Mouse (Mus musculus): ENCODE data around the gene Olfr633. TPM values are rescaled to one million over a fixed set of nuclear protein-coding genes. Genes with fewer than 3 reads are reported as not detected.

The Olfr633 gene
- polyA plus RNA-seq (2014; fragmentation: Illumina TruSeq; extraction: RNeasy Lipid Tissue Mini Kit (QIAGEN cat#74804); ENCODE audit: low read depth, low replicate concordance), result not detected

GRCm38 (mm10) chr7:103944137-103944536 lies at the start of gene Olfr633:
Gene Olfr633 (plus strand): TSS chr7:103944437.

GRCm38 (mm10) chr7:103903187-103903586 lies 41.0 kb upstream of the Olfr633 start, which contains the start of gene Olfr65:
Gene Olfr65 (plus strand): TSS chr7:103903487.

GRCm38 (mm10) chr7:103928525-103928924 lies 15.7 kb upstream of the Olfr633 start, which contains the start of gene Olfr631:
Gene Olfr631 (plus strand): TSS chr7:103928825.

GRCm38 (mm10) chr7:103934264-103934663 lies 10.0 kb upstream of the Olfr633 start, which contains the start of gene Olfr632:
Gene Olfr632 (plus strand): TSS chr7:103934347.

GRCm38 (mm10) chr7:103970852-103971251 lies 26.6 kb downstream of the Olfr633 start, which contains the start of gene Olfr635:
Gene Olfr635 (plus strand): TSS chr7:103971152.

GRCm38 (mm10) chr7:103998446-103998845 lies 54.2 kb downstream of the Olfr633 start, which contains the start of gene Olfr638:
Gene Olfr638 (plus strand): TSS chr7:103998746.

Other genes with a start within 250 kb of the Olfr633 start
- gene Olfr243, start 229.8 kb upstream of the Olfr633 start, polyA plus RNA-seq (2014; fragmentation: Illumina TruSeq; extraction: RNeasy Lipid Tissue Mini Kit (QIAGEN cat#74804); ENCODE audit: low read depth, low replicate concordance), result not detected
- not detected for gene Olfr628, start 214.1 kb upstream of the Olfr633 start, polyA plus RNA-seq (2014; fragmentation: Illumina TruSeq; extraction: RNeasy Lipid Tissue Mini Kit (QIAGEN cat#74804); ENCODE audit: low read depth, low replicate concordance)
- not detected for gene Olfr629, start 199.5 kb upstream of the Olfr633 start, polyA plus RNA-seq (2014; fragmentation: Illumina TruSeq; extraction: RNeasy Lipid Tissue Mini Kit (QIAGEN cat#74804); ENCODE audit: low read depth, low replicate concordance)
- not detected for gene Olfr630, start 187.1 kb upstream of the Olfr633 start, polyA plus RNA-seq (2014; fragmentation: Illumina TruSeq; extraction: RNeasy Lipid Tissue Mini Kit (QIAGEN cat#74804); ENCODE audit: low read depth, low replicate concordance)
- not detected for gene Olfr69, start 172.8 kb upstream of the Olfr633 start, polyA plus RNA-seq (2014; fragmentation: Illumina TruSeq; extraction: RNeasy Lipid Tissue Mini Kit (QIAGEN cat#74804); ENCODE audit: low read depth, low replicate concordance)
- not detected for gene Olfr68, start 164.7 kb upstream of the Olfr633 start, polyA plus RNA-seq (2014; fragmentation: Illumina TruSeq; extraction: RNeasy Lipid Tissue Mini Kit (QIAGEN cat#74804); ENCODE audit: low read depth, low replicate concordance)
- not detected for gene Olfr67, start 152.6 kb upstream of the Olfr633 start, polyA plus RNA-seq (2014; fragmentation: Illumina TruSeq; extraction: RNeasy Lipid Tissue Mini Kit (QIAGEN cat#74804); ENCODE audit: low read depth, low replicate concordance)
- 353 TPM for gene Hbb-bt, start 130.4 kb upstream of the Olfr633 start, polyA plus RNA-seq (2014; fragmentation: Illumina TruSeq; extraction: RNeasy Lipid Tissue Mini Kit (QIAGEN cat#74804); ENCODE audit: low read depth, low replicate concordance)
- gene Hbb-bs, start 116.3 kb upstream of the Olfr633 start, polyA plus RNA-seq (2014; fragmentation: Illumina TruSeq; extraction: RNeasy Lipid Tissue Mini Kit (QIAGEN cat#74804); ENCODE audit: low read depth, low replicate concordance), result 2,394 TPM
- not detected for gene Hbb-bh2, start 103.9 kb upstream of the Olfr633 start, polyA plus RNA-seq (2014; fragmentation: Illumina TruSeq; extraction: RNeasy Lipid Tissue Mini Kit (QIAGEN cat#74804); ENCODE audit: low read depth, low replicate concordance)
- not detected for gene Hbb-bh1, start 101.3 kb upstream of the Olfr633 start, polyA plus RNA-seq (2014; fragmentation: Illumina TruSeq; extraction: RNeasy Lipid Tissue Mini Kit (QIAGEN cat#74804); ENCODE audit: low read depth, low replicate concordance)
- gene Hbb-y, start 91.2 kb upstream of the Olfr633 start, polyA plus RNA-seq (2014; fragmentation: Illumina TruSeq; extraction: RNeasy Lipid Tissue Mini Kit (QIAGEN cat#74804); ENCODE audit: low read depth, low replicate concordance), result not detected
- gene Olfr66, start 58.2 kb upstream of the Olfr633 start, polyA plus RNA-seq (2014; fragmentation: Illumina TruSeq; extraction: RNeasy Lipid Tissue Mini Kit (QIAGEN cat#74804); ENCODE audit: low read depth, low replicate concordance), result not detected
- not detected for gene Olfr64, start 50.0 kb upstream of the Olfr633 start, polyA plus RNA-seq (2014; fragmentation: Illumina TruSeq; extraction: RNeasy Lipid Tissue Mini Kit (QIAGEN cat#74804); ENCODE audit: low read depth, low replicate concordance)
- not detected for gene Olfr65, start 41.0 kb upstream of the Olfr633 start, polyA plus RNA-seq (2014; fragmentation: Illumina TruSeq; extraction: RNeasy Lipid Tissue Mini Kit (QIAGEN cat#74804); ENCODE audit: low read depth, low replicate concordance)
- gene Olfr631, start 15.6 kb upstream of the Olfr633 start, polyA plus RNA-seq (2014; fragmentation: Illumina TruSeq; extraction: RNeasy Lipid Tissue Mini Kit (QIAGEN cat#74804); ENCODE audit: low read depth, low replicate concordance), result not detected
- not detected for gene Olfr632, start 10.1 kb upstream of the Olfr633 start, polyA plus RNA-seq (2014; fragmentation: Illumina TruSeq; extraction: RNeasy Lipid Tissue Mini Kit (QIAGEN cat#74804); ENCODE audit: low read depth, low replicate concordance)
- gene Olfr635, start 26.7 kb downstream of the Olfr633 start, polyA plus RNA-seq (2014; fragmentation: Illumina TruSeq; extraction: RNeasy Lipid Tissue Mini Kit (QIAGEN cat#74804); ENCODE audit: low read depth, low replicate concordance), result not detected
- not detected for gene Olfr638, start 54.3 kb downstream of the Olfr633 start, polyA plus RNA-seq (2014; fragmentation: Illumina TruSeq; extraction: RNeasy Lipid Tissue Mini Kit (QIAGEN cat#74804); ENCODE audit: low read depth, low replicate concordance)
- gene Olfr639, start 72.9 kb downstream of the Olfr633 start, polyA plus RNA-seq (2014; fragmentation: Illumina TruSeq; extraction: RNeasy Lipid Tissue Mini Kit (QIAGEN cat#74804); ENCODE audit: low read depth, low replicate concordance), result not detected
- not detected for gene Olfr640, start 81.1 kb downstream of the Olfr633 start, polyA plus RNA-seq (2014; fragmentation: Illumina TruSeq; extraction: RNeasy Lipid Tissue Mini Kit (QIAGEN cat#74804); ENCODE audit: low read depth, low replicate concordance)
- not detected for gene Olfr641, start 91.0 kb downstream of the Olfr633 start, polyA plus RNA-seq (2014; fragmentation: Illumina TruSeq; extraction: RNeasy Lipid Tissue Mini Kit (QIAGEN cat#74804); ENCODE audit: low read depth, low replicate concordance)
- not detected for gene Olfr642, start 108.2 kb downstream of the Olfr633 start, polyA plus RNA-seq (2014; fragmentation: Illumina TruSeq; extraction: RNeasy Lipid Tissue Mini Kit (QIAGEN cat#74804); ENCODE audit: low read depth, low replicate concordance)
- not detected for gene 4930516K23Rik, start 117.0 kb downstream of the Olfr633 start, polyA plus RNA-seq (2014; fragmentation: Illumina TruSeq; extraction: RNeasy Lipid Tissue Mini Kit (QIAGEN cat#74804); ENCODE audit: low read depth, low replicate concordance)
- gene Olfr644, start 127.4 kb downstream of the Olfr633 start, polyA plus RNA-seq (2014; fragmentation: Illumina TruSeq; extraction: RNeasy Lipid Tissue Mini Kit (QIAGEN cat#74804); ENCODE audit: low read depth, low replicate concordance), result not detected
- not detected for gene Olfr645, start 141.0 kb downstream of the Olfr633 start, polyA plus RNA-seq (2014; fragmentation: Illumina TruSeq; extraction: RNeasy Lipid Tissue Mini Kit (QIAGEN cat#74804); ENCODE audit: low read depth, low replicate concordance)
- gene Olfr646, start 160.4 kb downstream of the Olfr633 start, polyA plus RNA-seq (2014; fragmentation: Illumina TruSeq; extraction: RNeasy Lipid Tissue Mini Kit (QIAGEN cat#74804); ENCODE audit: low read depth, low replicate concordance), result not detected
- 0.88 TPM for gene Ubqln5, start 185.4 kb downstream of the Olfr633 start, polyA plus RNA-seq (2014; fragmentation: Illumina TruSeq; extraction: RNeasy Lipid Tissue Mini Kit (QIAGEN cat#74804); ENCODE audit: low read depth, low replicate concordance)
- not detected for gene Olfr643, start 193.0 kb downstream of the Olfr633 start, polyA plus RNA-seq (2014; fragmentation: Illumina TruSeq; extraction: RNeasy Lipid Tissue Mini Kit (QIAGEN cat#74804); ENCODE audit: low read depth, low replicate concordance)
- 7.9 TPM for gene Ubqln3, start 198.8 kb downstream of the Olfr633 start, polyA plus RNA-seq (2014; fragmentation: Illumina TruSeq; extraction: RNeasy Lipid Tissue Mini Kit (QIAGEN cat#74804); ENCODE audit: low read depth, low replicate concordance)
- 6.5 TPM for gene Ubqlnl, start 206.1 kb downstream of the Olfr633 start, polyA plus RNA-seq (2014; fragmentation: Illumina TruSeq; extraction: RNeasy Lipid Tissue Mini Kit (QIAGEN cat#74804); ENCODE audit: low read depth, low replicate concordance)
- gene Olfm5, start 220.4 kb downstream of the Olfr633 start, polyA plus RNA-seq (2014; fragmentation: Illumina TruSeq; extraction: RNeasy Lipid Tissue Mini Kit (QIAGEN cat#74804); ENCODE audit: low read depth, low replicate concordance), result not detected
- not detected for gene Olfr648, start 239.0 kb downstream of the Olfr633 start, polyA plus RNA-seq (2014; fragmentation: Illumina TruSeq; extraction: RNeasy Lipid Tissue Mini Kit (QIAGEN cat#74804); ENCODE audit: low read depth, low replicate concordance)